Mouse (Mus musculus) heart, postnatal 14 days (tissue): ENCODE data around the gene Clca3b. TPM values are rescaled to one million over a fixed set of nuclear protein-coding genes. Genes with fewer than 3 reads are reported as not detected.
A peak's percentile ranks its signal among the peaks of the same experiment; 100 is the strongest.
"Not testable (repeated sequence)": the region's sequence is repeated elsewhere in the genome, so short reads cannot be mapped to it uniquely, and the experiment has no call there.

Experiments
- DNase-seq, 2 experiments: peaks; one replicate each; pipeline ENCODE4 v3.0.0; 2021 to 2022
- intact Hi-C: fragments of 180-260 bp; cut with DNase I; formaldehyde crosslinking; loops from one replicate; pipeline ENCODE4 v1.15.1; 2025
- long read RNA-seq, 2 experiments: library from polyadenylated mRNA; stranded (forward); transcript quantifications; one replicate each; pipeline ENCODE4 v2.0.0; 2021
- total RNA-seq, 2 experiments: library from RNA; stranded (reverse); gene quantifications; 2 replicates each; pipeline ENCODE4 v1.2.3; 2021

Gene Clca3b
- total RNA-seq, result not detected
- long read RNA-seq, experiment 1, result 0 reads
- long read RNA-seq, experiment 2, result 0 reads

GRCm38 (mm10) chr3:144849014-144849556, at the start of gene Clca3b:
Gene Clca3b, minus strand, starts transcription at chr3:144849357.
- intact Hi-C loops, DNase-seq: not testable (repeated sequence)

- intact Hi-C loops, result no loop called here
- DNase-seq, result no peak
Measured at GRCm38 (mm10) chr3:144897042-144897678, 48.0 kb upstream of the Clca3b start.

- intact Hi-C loops, result no loop called here
- no peak for DNase-seq
Measured at GRCm38 (mm10) chr3:144890246-144890758, 41.1 kb upstream of the Clca3b start.

- DNase-seq, result no peak
- intact Hi-C loops, result no loop called here
Measured at GRCm38 (mm10) chr3:144886957-144887356, 37.8 kb upstream of the Clca3b start.

GRCm38 (mm10) chr3:144872012-144872411, 22.9 kb upstream of the Clca3b start:
- DNase-seq, intact Hi-C loops: not testable (repeated sequence)

GRCm38 (mm10) chr3:144849584-144849983, 427 bp upstream of the Clca3b start:
- intact Hi-C loops, result no loop called here

GRCm38 (mm10) chr3:144827257-144827656, 21.9 kb downstream of the Clca3b start:
- no peak for DNase-seq
- intact Hi-C loops, result loop anchor here (10.0 kb wide), 2 partner anchors 198 to 308 kb away; no protein-coding TSS in a partner anchor

More at GRCm38 (mm10) chr3:144849584-144849983, 427 bp upstream of the Clca3b start:
- no peak for DNase-seq

- peak; percentile 82 to 89 for DNase-seq
- intact Hi-C loops, result loop anchor here (10.0 kb wide), 2 partner anchors 200 to 310 kb away; no protein-coding TSS in a partner anchor
Measured at GRCm38 (mm10) chr3:144825151-144825550, 24.0 kb downstream of the Clca3b start.

GRCm38 (mm10) chr3:144823331-144823730, 25.8 kb downstream of the Clca3b start:
- no peak for DNase-seq
- intact Hi-C loops, result loop anchor here (10.0 kb wide), 2 partner anchors 201 to 311 kb away; no protein-coding TSS in a partner anchor

GRCm38 (mm10) chr3:144820632-144821031, 28.5 kb downstream of the Clca3b start:
- intact Hi-C loops, result loop anchor here (10.0 kb wide), 2 partner anchors 204 to 314 kb away; no protein-coding TSS in a partner anchor
- no peak for DNase-seq

- DNase-seq, result not testable (repeated sequence)
- intact Hi-C loops, result loop anchor here (10.0 kb wide), 1 partner anchor 64 kb away; no protein-coding TSS in a partner anchor
Measured at GRCm38 (mm10) chr3:144819219-144819618, 29.9 kb downstream of the Clca3b start, which contains the start of gene Clca3a2. Gene Clca3a2, minus strand, starts transcription at chr3:144819494.

- intact Hi-C loops, result loop anchor here (10.0 kb wide), 1 partner anchor 59 kb away; no protein-coding TSS in a partner anchor
Measured at GRCm38 (mm10) chr3:144813336-144813735, 35.8 kb downstream of the Clca3b start.

GRCm38 (mm10) chr3:144811821-144812220, 37.3 kb downstream of the Clca3b start:
- intact Hi-C loops, result loop anchor here (10.0 kb wide), 1 partner anchor 57 kb away; no protein-coding TSS in a partner anchor
- no peak for DNase-seq

More at GRCm38 (mm10) chr3:144813336-144813735, 35.8 kb downstream of the Clca3b start:
- not testable (repeated sequence) for DNase-seq

GRCm38 (mm10) chr3:144808153-144808925, 40.8 kb downstream of the Clca3b start:
- intact Hi-C loops, DNase-seq: not testable (repeated sequence)

GRCm38 (mm10) chr3:144806626-144807025, 42.5 kb downstream of the Clca3b start:
- intact Hi-C loops, result not testable (repeated sequence)

GRCm38 (mm10) chr3:144801861-144802260, 47.3 kb downstream of the Clca3b start:
- intact Hi-C loops, result no loop called here
- DNase-seq, result peak; percentile 34 to 46

More at GRCm38 (mm10) chr3:144806626-144807025, 42.5 kb downstream of the Clca3b start:
- not testable (repeated sequence) for DNase-seq

- DNase-seq, result no peak
- intact Hi-C loops, result no loop called here
Measured at GRCm38 (mm10) chr3:144785181-144786148, 63.7 kb downstream of the Clca3b start.
